Mouse (Mus musculus) bone marrow, adult 2 months (tissue): ENCODE data around the gene Hmg20a. TPM values are rescaled to one million over a fixed set of nuclear protein-coding genes. Genes with fewer than 3 reads are reported as not detected.

Experiments
- H3K27ac ChIP-seq: fragments of 200-500 bp; 2 replicates; pipeline ENCODE4 v1.5.1; 2012; ENCODE audit warnings: low read depth, mild to moderate bottlenecking, control low read depth, inconsistent platforms, low read length; ENCODE audit not compliant: control insufficient read depth, poor library complexity, insufficient read depth
- H3K4me1 ChIP-seq: fragments of 200-500 bp; 2 replicates; pipeline ENCODE4 v1.6.1; 2011; ENCODE audit warnings: low read length; ENCODE audit not compliant: control insufficient read depth, insufficient read depth
- H3K4me3 ChIP-seq: fragments of 200-500 bp; replicated peaks from 2 replicates; pipeline ENCODE3; 2011; ENCODE audit warnings: mild to moderate bottlenecking, low read depth, low read length, control low read depth; ENCODE audit not compliant: control insufficient read depth
- CTCF ChIP-seq: fragments of 200-500 bp; IDR thresholded peaks from 2 replicates; pipeline ENCODE4 v1.5.1; 2011; ENCODE audit warnings: low read length, control low read depth; ENCODE audit not compliant: control insufficient read depth, insufficient read depth
- POLR2A ChIP-seq: fragments of 200-500 bp; IDR thresholded peaks from 2 replicates; pipeline ENCODE4 v1.6.1; 2011; ENCODE audit warnings: low read depth, mild to moderate bottlenecking, control low read depth, low read length, borderline replicate concordance; ENCODE audit not compliant: control insufficient read depth
- WGBS: fragments of 180-500 bp; shearing (Covaris S2); methylation state at CpG from one replicate; pipeline ENCODE4 v1.1.7; 2018; 5-methylcytosine and 5-hydroxymethylcytosine counted together
- polyA plus RNA-seq: library from polyadenylated mRNA; stranded (reverse); fragments of >200 nt; gene quantifications from 2 replicates; pipeline ENCODE4 v1.2.4, GENCODE M21; 2011; ENCODE audit warnings: low replicate concordance; ENCODE audit not compliant: missing spikeins, insufficient read depth, insufficient read length

The Hmg20a gene
- 12.9 and 15.9 TPM in 2 replicates for polyA plus RNA-seq

DNA sequence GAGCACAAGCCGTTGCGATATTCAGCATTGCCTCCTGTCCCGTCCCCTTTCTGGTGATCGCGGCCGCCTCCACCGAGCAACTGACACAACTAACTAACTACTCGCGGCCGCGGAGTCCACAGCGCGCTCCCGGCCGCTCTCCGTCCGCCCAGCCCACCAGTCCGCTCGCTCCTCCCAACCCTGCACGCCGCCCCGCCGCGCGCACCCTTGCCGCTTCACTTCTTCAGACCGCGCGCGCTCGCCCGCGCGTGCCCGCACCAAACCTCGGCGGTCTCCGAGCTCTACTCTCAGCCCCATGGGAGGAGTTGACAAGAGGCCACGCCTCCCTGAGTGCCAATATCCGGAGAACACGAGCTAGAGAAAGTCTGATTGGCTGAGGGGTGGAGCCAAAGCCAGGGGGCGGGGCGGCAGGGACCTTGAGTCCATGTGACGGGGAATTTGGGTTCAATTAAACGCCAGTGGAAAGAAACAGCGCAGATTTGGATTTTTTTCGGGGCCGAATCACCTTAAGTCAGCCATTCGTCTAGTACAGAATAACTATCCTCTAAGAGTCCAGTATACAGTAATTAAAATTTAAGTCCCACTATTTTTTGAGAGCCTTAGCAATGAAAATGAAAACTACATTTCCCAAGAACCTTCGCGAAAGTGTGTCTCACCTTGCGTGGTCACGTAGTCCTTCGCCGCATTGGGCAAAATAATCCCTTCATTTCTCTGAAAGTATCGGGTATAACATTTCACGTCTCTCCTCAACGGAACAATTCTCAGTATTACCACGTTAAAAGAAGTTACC, at the start of gene Hmg20a, which contains the start of gene Peak1:
Hmg20a (plus strand) TSS at position 662 of the 790 bp plus-strand sequence.
Peak1 (minus strand) TSS at position 120 of the 790 bp plus-strand sequence.
- TF ChIP-seq POLR2A (peak; percentile 81; the same call in 1 of the 2 replicates), CTCF (no peak)
- Histone ChIP-seq H3K4me1 (no peaks in the 10 kb centered on the region), H3K4me3 (peak within 1 kb of the TSS; percentile 98), H3K27ac (peak within 1 kb of the TSS; percentile 94)
- under 1% methylated on average over 59 of the region's 59 CpGs for WGBS

DNA sequence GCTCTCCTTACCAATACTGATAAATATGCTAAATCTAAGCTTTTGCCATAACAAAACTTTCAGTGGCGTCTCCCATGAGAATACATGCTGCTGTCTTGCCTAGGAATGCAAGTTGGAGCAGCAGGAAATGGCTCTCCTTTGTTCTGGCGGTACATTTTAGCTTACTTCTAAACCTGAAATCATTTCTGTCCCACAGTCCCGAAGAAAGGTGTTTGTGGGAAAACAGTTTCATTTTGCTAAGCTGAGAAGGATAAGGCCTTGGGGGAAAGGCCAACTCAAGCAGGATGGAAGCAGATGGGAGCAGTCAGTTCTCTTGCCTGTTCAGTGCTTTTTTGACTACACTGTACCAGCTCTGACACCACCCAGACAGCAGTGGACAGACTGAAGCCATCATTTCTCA, 49.6 kb upstream of the Hmg20a start:
- H3K4me1 ChIP-seq, result no peaks in the 10 kb centered on the region
- 81% methylated on average over 3 of the region's 3 CpGs for WGBS
- TF ChIP-seq CTCF, result no peak
- TF ChIP-seq POLR2A, result no peak
- H3K4me3 ChIP-seq, result no peak overlapping the region
- H3K27ac ChIP-seq, result no peak overlapping the region

DNA sequence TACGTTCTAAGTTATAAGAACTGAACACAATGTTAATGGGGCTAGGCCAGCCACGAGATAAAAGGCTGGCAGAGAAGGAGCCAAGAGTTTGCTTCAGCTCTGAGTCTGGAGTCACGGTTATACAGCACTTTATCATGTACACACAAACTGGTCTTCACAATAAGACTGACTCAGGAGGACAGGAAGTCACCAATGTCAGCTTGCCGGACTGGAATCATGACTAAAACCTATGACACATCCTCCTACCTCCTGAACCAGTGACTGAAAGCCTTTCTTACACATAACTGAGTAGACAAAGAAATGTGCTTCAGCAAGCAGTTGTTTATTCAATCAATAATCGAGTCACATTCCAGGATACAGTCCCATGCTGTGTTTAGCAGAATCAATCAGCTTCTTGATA, 47.7 kb upstream of the Hmg20a start:
- TF ChIP-seq CTCF (no peak), POLR2A (no peak)
- Histone ChIP-seq H3K4me3 (no peak overlapping the region), H3K4me1 (no peaks in the 10 kb centered on the region), H3K27ac (no peak overlapping the region)
- 53% methylated on average over 5 of the region's 5 CpGs for WGBS

DNA sequence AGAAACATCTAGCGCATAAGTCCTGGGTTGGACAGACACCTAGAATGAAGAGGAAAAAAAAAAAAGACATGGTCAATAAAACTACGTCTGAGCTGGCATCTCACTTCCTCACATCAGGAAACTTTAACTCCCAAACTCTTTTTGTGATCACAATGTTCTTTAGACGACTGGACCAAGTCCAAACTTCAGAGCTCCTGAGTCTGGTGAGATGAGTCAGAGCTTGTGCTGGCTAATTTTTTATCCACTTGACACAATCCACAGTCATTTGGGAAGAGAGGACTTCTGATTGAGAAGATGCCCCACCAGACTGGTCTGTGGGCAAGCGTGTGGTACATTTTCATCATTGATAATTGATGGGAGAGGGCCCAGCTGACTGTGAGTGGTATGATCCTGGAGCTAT, 44.0 kb upstream of the Hmg20a start:
- TF ChIP-seq CTCF (no peak), POLR2A (no peak)
- 72% methylated on average over 4 of the region's 4 CpGs for WGBS
- H3K4me1 ChIP-seq, result no peaks in the 10 kb centered on the region

DNA sequence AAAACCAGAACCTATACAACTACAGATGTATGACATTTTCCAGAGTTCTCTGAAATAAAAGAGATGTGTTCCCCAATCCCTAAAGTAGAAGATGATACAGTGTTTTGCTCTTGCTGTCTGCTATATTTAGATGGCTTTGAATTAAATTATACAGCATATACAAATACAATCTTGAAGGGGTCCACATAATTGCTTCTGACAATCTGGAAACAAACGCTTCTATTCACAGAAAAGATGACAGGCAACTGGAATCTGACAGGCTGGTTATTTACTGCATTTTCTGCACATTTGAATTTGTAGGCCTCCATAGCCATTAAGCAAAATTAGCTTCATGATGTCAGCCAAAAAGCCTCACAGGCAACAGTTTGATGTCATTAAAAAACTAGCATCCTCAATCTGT, 35.6 kb upstream of the Hmg20a start:
- no peak overlapping the region for H3K27ac ChIP-seq
- WGBS, result 73% methylated on average over 1 of the region's 1 CpGs
- H3K4me3 ChIP-seq, result no peak overlapping the region

More for the DNA sequence above, 44.0 kb upstream of the Hmg20a start:
- Histone ChIP-seq H3K4me3 (no peak overlapping the region), H3K27ac (no peak overlapping the region)

DNA sequence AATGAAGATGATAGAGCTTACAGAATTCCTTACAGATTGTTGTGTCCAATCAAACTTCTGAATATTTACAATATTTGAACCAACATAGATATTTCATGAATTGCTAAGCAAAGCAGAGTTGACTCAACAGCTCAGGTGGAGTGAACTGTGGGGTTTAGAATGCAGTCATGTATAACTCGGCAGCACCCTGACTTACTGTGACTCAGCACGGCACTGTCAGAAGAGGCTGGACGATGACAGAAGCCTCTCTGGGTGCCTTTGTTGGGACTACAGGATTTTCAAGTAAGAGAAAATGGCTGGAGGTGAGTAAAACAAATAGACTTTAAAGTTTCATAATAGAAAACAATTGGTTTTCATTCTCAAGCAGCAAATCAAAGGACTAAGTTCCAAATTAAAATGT, 25.6 kb upstream of the Hmg20a start:
- 76% methylated on average over 3 of the region's 3 CpGs for WGBS
- H3K4me3 ChIP-seq, result no peak overlapping the region
- no peaks in the 10 kb centered on the region for H3K4me1 ChIP-seq
- no peak for TF ChIP-seq CTCF
- TF ChIP-seq POLR2A, result no peak
- no peak overlapping the region for H3K27ac ChIP-seq

More for the DNA sequence above, 35.6 kb upstream of the Hmg20a start:
- no peaks in the 10 kb centered on the region for H3K4me1 ChIP-seq
- TF ChIP-seq POLR2A, result no peak
- TF ChIP-seq CTCF, result no peak

DNA sequence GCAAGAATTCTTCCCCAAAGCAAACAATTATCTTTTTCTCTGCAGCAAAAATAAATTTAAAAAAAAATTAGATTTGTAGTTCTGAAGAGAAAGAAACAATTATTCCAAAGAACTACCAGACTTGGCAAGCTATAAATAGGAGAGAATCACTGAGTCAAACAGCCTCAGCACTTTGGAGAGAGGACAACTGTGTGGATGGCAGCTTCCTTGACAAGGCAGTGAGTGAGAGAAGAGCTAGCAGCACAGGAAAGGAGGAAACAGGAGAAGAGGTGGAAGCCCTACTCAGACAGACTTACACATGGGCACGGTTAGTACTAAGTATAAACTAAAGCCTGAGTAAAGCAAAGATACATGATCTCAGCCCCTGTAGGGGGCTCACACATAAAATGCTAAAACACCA, 22.1 kb upstream of the Hmg20a start:
- Histone ChIP-seq H3K27ac (no peak overlapping the region), H3K4me1 (no peaks in the 10 kb centered on the region), H3K4me3 (no peak overlapping the region)
- TF ChIP-seq POLR2A, result no peak
- no peak for TF ChIP-seq CTCF
- 44% methylated on average over 1 of the region's 1 CpGs for WGBS

DNA sequence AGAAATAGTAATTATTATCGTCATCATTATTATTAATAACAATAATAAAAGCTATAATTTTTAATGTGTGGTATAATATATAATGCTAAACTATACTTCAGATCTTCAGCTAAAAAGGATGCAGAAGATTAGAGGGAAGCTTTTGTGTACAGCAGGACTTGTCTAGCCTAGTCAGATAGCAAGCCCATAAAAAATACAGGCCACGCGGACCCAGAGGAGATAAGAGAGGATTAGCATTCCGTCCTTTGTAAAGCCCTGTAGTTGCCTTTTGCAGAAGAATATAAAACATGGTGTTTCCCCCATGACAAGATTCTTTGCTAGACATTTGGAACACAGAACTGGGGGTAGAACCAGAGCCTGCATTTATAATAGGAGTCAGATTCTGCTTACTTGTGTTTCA, 13.8 kb upstream of the Hmg20a start:
- TF ChIP-seq POLR2A, result no peak
- TF ChIP-seq CTCF, result no peak
- 75% methylated on average over 4 of the region's 4 CpGs for WGBS
- H3K4me1 ChIP-seq, result no peaks in the 10 kb centered on the region
- no peak overlapping the region for H3K27ac ChIP-seq
- H3K4me3 ChIP-seq, result no peak overlapping the region

DNA sequence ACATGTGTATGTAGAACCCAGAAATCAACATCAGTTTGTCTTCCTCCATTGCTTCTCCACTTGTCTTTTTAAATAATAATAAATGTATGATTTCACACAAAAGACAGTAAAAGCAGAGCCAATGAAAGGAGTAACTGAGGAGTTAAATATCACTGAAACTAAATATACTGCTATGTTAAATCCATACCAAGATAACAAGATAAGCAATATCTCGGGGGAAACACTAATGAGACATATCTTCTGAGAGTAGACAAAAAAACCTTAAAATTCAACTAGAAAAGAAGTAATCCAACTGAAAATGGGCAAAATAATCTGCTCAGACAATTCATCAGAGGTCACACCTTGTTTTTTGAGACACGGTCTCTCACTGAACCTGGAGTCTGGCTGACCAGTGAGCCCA, 8.5 kb upstream of the Hmg20a start:
- Histone ChIP-seq H3K27ac (no peak overlapping the region), H3K4me3 (no peak overlapping the region), H3K4me1 (no peaks in the 10 kb centered on the region)
- TF ChIP-seq CTCF, result no peak
- TF ChIP-seq POLR2A, result no peak
- WGBS, result 61% methylated on average over 2 of the region's 2 CpGs
